Mouse (Mus musculus): Measurements from ENCODE around the gene Mdfi.

Mdfi gene

DNA sequence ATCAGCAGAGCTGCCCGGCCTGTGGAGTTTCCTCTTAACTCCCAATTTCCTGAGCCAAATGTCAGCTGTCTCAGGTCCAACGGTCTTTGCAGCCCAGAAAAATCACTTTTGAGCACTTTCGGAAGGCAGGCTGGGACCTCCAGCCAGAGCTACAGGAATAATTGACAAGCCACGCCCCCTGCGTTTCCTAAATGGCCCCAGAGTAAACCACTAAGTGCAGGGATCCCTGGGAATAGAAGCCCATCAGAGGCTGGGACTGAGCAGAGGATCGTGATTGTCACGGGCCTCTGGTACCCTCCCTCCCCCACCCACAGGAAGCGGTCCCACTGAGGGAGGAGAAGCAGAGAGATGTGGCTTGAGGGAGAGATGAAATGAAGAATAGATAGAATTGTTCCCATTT lies 31.7 kb downstream of the Mdfi start:
- no peak for DNase-seq (ENCODE audit: low read depth, low spot score)

DNA sequence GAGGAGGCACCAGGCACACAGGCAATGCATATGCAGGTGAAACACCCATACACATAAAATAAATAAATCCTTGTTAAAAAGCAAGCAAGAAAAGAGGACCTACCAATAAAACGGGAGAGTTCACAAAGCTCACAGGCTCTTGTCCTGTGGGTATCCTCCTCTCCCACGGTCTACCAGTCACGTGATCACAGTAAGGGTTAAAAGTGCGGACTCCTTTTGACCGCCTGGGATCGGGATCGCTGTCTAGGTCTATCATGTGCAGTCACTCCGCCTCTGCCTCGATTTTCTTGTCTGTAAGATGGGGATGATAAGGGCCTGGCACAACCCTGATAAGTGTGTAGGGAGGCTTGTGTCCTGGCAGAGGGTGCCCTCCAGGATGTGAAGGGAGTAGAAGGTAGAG lies 37.1 kb downstream of the Mdfi start:
- no peak for DNase-seq (ENCODE audit: low read depth, low spot score)

DNA sequence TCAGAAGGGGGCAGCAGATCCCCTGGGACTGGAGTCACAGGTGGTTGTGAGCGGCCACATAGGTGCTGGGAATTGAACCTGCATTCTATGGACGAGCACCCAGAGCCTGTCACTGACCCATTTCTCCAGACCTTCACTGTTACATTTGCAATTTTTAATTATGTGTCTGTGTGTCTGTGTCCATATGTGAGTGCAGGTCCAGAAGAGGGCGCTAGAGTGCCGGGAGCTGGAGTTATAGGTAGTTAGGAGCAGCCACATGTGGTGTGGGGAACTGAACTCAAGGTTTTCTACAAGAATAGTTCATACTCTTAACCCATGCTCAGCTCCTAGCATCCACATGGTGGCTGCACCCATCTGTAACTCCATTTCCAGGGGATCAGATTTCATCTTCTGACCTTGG lies 37.5 kb downstream of the Mdfi start:
- DNase-seq (ENCODE audit: low read depth, low spot score), result no peak

DNA sequence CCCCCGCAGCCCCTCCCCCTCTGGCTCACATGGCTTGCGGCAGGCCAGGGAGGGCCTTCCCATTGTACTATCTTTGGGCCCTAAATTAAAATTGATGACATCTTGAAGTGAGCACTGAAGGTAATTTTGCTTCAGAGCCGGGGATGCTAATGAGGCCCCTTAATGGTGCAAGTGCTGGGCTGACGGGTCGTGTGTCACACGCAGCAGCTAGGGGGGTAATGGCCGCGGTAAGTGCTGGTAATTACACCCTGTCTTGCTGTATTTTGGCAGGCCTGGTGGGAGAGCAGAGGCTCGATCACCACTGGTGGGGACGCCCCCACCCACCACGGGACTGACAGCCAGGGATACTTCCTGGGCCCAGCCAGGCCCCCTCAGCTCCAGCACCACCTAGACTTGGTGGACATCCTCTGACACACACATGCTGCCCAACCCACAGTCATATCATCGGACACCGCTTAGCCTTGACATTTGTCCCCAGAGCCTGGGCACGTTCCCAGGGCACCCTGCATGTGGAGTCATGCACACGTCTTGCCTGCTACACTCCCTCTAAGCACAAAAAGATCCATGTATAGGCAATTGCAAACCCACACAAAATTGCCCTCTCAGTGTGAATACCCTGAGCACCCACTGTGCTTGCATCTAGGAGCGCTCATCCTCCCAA lies 38.2 kb downstream of the Mdfi start:
- DNase-seq (ENCODE audit: low read depth, low spot score), result no peak

DNA sequence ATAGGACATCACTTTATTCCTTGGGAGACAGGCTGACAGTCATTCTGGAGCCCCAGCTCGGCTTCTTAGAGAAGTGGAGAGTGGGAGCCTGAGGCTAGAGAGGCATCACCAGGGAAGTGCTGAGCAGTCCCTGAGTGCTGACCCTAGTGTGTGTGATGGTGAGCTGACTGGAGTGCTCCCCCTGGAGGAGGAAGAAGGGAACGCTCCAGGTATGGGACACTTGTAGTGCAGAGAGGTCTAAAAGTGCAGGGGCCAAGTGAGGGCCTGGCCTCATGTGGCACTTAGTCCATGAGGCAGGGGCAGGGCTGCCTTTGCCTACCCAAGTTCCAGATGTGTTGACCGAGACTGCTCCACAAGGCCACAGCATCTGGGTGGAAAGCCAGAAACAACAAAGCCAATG lies 39.0 kb downstream of the Mdfi start:
- DNase-seq (ENCODE audit: low read depth, low spot score), result peak; percentile 82

DNA sequence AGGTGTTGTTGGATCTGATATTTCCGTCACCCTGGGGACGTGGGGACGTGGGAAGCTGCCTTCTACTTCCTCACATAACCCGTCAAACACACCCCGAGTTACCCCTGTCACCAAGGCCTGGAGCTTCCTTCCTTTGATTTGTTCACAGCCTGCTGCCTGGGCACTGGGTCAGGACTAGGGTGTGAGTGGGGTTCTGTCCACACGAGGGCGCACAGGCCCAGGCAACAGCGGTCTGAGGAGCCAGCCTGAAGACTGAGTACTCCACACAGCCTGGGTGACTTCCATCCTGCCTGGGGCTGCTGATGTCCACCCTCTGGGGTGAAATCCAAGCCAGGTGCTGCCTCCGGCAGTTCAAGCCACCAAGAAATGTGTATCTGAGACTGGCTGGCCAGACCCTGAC lies 41.1 kb downstream of the Mdfi start:
- DNase-seq (ENCODE audit: low read depth, low spot score), result peak; percentile 89

DNA sequence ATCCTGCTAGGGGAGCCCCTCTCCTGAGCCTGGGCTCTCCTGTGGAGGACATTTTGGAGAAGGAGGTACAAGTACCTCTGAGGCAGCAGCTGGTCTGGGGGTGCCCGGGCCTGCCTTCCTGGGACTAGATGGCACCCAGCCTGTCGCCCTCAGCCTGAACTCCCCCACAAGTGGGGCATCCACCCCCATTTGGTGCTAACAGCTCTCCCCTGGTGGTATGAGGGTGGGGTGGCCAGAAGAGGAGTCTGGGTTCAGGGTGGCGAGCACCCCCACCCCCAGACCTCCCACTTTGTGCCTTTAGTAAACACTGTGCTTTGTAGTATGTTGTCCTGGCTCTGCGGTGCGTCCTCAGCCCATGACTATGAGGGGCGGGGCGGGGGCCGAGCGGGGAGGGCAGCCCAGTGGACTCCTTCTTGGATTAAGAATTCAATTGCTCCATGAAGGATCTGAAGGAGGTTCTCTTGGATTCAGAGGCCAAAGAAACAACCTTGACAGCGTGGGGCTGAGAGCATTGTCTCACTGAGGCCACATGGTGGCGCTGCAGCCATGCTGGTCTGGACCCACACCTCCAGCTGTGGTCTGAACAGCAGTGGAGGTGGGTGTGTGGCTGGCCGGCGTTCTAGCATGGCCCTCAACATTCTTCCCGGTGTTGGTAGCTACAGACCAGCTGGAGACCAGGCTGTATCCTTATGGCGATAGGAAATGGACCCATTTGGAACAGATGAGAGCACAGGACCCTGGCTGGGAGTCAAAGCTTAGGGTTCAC lies 42.2 kb downstream of the Mdfi start:
- peak; percentile 92 for DNase-seq (ENCODE audit: low read depth, low spot score)

DNA sequence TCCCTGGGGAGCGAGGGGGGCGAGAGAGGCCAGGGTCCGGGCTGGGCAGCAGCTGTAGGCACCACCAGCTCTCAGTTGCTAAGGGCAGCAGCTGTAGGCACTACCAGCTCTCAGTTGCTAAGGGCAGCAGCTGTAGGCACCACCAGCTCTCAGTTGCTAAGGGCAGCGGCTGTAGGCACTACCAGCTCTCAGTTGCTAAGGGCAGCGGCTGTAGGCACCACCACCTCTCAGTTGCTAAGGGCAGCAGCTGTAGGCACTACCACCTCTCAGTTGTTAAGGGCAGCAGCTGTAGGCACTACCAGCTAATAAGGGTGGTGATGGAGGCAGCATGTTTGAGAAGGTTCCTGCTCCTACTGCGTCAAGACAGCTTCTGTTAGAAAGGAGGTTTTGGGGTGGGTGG lies 45.5 kb downstream of the Mdfi start:
- no peak for DNase-seq (ENCODE audit: low read depth, low spot score)

DNA sequence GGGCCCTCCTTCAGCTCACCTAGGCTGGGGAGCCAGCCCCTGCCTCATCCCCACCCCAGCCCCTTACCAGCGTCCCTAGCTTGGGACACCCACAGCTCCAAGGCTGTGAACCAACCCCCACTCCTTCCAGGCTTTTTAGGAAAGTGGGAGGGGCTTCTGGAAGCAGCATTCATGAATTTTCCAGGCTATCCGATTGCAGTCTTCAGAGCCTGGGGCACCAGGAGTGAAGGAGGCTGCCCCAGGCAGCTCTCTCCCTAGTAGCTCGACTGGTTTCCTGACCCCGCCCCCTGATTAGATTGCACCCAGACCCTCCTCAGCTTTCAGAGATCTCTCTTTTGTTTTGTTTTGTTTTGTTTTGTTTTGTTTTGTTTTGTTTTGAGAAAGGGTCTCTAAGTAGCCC lies 46.2 kb downstream of the Mdfi start:
- peak; percentile 56 for DNase-seq (ENCODE audit: low read depth, low spot score)

DNA sequence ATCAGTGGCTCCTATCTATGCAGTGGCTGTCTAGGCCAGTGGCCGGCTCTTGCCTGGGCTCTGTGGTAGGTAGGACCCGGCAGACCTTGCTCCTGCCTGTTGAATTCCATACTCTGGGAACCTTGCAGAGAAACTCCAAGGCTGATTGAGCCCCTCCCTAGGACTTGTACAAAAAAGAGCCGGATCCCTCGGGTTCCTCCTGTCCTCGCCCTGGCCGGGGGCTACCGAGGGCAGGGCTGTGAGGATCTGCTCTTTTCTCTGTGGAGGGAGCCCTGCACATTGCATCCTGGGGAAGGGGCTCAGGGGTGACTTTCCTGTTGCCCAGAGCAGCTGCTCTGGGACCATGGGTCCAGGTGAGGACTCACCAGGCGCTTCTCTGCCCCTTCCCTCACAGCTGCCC lies 46.9 kb downstream of the Mdfi start:
- DNase-seq (ENCODE audit: low read depth, low spot score), result no peak

DNA sequence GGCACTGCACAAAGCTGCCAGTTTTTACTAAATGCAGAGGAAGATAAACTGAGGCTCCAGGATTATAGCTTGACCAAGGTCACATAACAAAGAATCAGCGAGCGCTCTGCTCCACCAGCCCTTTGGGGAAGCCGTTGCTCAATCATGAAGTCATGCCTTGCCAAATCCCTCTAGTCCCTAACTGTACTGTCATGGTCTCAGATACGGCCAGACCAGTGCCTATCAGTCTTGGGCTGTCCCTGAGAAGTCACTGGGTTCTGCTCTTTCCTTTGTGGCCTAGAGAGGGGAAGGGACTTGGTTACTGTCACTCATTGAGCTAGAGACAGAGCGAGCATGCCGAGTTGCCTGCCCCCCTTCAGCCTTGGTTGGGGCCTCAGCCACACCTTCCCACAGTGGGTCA lies 50.1 kb downstream of the Mdfi start:
- no peak for DNase-seq (ENCODE audit: low read depth, low spot score)

DNA sequence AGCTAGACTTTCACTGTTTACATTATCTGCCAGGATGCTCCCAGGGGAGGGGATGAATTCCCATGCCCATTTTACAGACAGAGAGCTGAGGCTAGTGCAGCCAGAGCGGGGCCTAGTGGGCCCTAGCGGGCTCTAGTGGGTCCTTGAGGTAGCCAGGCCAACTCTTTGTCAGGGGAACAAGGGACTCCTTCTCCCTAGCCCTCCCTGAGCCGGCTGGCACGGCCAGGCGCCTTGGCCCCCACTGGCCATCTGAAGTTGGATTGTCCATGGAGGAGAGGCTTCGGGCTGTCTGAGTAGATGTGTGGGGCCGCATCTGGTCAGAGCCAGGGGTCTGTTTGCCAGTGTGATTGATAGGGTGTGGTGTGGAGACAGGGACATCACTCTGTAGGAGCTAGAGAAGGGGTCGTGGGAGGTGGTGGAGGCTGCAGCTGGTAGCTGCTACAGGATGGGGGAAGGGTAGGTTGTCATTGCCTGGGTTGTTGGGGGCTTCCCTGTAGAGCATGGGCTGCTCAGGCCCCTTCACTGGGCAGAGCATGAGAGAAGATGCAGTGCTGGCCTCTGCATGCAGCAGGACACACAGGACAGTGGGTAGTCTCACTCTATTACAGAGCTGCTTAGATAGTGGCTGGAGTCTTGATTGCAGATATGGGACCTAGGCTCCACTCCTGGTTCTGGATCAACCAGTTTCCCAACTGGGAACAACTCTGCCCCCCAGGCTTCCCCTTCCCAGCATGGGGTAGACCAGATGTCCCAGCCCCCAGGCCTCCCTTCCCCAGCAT lies 50.9 kb downstream of the Mdfi start:
- no peak for DNase-seq (ENCODE audit: low read depth, low spot score)

DNA sequence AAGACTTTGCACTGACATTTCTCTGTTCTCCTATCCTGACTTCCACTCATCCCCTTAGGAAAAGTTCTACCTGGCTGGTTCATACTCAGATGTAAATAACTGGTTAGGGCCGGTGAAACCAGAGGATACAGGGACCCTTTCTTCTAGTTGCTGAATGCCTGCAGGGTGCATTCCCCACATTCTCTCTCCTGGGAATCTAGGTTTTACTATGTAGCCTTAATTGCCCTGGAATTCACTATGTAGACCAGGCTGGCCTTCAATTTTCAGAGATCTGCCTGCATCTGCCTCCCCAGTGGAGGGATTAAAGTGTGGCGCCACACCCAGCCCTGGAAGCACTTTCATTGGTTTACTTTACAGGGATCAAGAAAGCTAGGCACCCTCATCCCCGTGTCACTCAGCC lies 52.0 kb downstream of the Mdfi start:
- no peak for DNase-seq (ENCODE audit: low read depth, low spot score)

DNA sequence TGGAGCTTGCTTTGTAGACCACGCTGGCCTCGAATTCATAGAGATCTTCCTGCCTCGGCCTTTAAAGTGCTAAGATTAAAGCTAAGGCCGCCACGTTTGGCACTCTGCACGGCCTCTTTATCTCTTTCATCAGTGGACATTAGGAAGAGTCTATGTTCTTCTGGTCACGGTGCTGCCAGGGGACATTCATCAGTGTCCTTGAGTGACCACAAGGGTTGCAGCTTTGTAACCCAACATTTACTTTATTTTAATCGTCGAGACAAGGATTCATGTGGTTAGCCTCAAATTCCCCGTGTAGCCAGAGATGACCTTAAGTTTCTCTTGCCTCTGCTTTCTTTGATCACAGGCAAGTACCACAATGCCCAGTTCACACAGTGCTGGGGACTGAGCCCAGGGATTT lies 54.0 kb downstream of the Mdfi start:
- no peak for DNase-seq (ENCODE audit: low read depth, low spot score)

DNA sequence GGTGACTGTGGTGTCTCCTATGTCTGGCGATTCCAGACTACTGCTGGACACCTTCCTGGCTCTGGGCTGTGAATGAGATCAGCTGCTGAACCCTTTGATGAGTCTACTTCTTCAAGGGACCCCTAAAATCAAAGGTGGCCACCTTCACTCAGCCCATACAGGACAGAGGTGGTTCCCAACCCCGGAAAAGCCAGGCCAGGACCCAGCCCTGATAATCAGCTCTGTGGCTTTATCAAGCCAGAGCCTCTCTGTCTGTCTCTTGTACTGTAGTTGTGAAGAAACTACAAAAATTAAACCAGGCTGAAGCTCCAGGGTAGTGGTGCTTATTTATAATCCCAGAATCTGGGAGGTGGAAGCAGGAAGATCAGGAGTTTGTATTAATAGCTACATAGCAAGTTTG lies 57.4 kb downstream of the Mdfi start:
- no peak for DNase-seq (ENCODE audit: low read depth, low spot score)

DNA sequence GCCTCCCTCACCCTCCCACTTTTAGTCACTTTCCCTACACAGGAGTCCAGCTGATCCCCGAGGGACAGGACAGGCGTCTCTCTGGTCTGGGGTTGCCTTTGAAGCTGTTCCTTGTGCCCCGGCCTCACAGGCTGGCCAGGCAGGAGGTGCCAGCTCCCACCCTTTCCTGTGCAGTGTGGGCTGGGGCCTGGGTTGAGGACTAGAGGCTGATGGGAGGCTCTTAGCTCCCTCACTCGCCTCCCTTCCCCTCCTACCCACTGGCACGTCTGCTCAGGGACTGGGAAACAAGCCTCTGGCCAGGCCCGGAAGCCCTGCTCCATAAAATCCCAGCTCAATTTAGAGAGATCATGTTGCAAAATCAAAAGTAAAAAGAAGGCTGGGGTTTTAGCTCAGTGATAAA lies 60.9 kb downstream of the Mdfi start:
- no peak for DNase-seq (ENCODE audit: low read depth, low spot score)

DNA sequence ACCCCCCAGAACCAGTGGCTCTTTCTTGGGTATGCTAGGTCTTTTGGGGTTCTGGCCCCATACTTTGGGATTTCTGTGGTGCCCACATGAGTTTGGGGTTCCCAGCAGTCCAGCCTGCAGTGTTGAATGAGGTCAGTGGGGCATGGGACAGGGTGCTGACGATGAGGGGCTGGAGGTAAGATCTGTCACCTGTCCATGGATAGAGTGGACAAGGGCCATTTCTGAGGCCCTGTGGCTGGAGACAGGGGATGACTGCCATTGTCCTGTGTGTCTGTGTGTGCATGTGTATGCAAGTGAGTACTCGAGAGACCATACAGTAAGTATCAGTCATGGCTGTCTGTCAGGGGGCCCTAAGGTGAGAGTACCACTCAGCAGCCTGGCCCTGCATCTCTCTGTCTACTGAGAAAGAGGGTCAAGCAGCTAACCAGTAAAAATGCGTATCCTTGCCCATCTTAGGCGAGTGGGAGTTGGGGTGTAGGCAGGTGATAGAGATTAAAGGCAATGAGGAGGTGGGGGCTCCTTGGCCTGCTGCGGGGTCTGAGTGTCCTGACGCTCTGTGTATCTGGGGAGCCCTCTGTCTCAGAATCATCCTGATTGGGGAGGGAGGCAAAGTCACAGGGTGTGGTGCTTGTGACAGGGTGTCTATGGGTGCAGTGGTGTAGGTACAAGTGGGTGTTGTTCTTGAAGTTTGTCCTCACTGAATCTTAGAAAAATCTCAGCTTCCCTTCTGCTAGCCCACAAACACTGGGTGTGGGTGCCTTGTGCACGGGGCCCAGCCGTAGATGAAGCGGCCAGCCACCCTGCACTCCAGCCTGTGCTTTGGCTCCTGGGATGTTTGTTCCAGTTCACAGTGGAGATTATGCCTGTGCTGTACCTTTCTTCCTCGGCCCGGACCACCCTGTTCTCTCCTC lies 64.8 kb downstream of the Mdfi start:
- no peak for DNase-seq (ENCODE audit: low read depth, low spot score)

DNA sequence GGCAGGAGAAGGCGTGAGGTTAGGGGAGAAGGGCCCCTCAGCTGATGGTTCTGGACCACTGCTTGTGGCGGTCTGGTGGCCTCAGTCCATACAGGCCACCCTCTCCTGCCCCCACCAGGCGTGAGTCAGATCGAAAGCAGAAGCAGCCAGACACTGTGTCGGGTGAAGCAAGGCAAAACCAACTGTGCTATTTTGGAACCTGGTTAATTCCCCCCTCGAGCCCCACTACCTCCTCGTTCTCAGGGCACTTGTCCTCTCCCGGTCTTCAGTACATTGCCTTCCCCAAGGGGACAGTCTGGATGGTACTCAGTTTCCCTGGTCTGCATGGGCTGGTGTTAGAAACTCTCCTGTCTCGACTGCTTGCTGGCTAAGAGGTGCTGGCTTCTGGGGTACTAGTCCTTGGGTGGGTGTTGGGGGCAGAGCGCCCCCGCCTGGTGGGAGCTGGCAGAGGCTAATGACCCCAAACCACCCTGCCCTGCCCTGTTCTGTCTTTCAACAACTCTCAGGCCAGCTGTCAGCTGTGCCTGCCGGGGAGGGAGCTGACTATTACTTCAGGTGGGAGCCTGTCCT lies 65.7 kb downstream of the Mdfi start:
- no peak for DNase-seq (ENCODE audit: low read depth, low spot score)

DNA sequence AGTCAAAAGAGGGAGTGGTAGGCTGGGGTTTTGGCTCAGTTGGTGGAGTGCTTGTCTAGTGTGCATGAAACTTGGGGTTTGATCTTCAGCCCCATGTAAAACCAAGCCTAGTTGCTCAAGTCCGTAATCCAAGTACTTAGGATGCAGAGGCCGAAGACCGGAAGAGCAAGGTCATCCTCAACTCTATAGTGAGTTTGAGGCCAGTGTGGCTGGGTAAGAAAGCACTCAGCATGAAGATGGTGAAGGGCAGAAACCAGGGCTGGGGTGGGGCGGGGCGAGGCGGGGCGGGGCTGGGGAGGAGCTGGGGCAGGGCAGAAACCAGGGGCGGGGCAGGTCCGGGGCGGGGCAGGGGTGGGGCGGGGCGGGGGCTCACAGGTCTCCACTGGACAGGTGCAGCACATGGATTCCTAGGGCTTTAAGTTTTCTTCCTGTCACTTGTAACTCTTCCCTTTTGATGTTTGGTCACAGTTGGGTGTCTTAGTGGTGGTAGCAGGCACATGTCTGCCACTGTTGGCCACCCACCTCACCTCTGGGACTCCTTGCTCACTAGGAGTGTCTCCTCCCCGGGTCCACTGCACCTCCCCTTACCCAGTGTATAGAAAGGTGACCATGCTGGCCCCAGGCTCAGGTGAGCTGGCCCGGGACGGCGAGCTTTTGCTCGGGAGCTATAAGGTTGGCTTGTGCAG lies 66.9 kb downstream of the Mdfi start:
- DNase-seq (ENCODE audit: low read depth, low spot score), result no peak

DNA sequence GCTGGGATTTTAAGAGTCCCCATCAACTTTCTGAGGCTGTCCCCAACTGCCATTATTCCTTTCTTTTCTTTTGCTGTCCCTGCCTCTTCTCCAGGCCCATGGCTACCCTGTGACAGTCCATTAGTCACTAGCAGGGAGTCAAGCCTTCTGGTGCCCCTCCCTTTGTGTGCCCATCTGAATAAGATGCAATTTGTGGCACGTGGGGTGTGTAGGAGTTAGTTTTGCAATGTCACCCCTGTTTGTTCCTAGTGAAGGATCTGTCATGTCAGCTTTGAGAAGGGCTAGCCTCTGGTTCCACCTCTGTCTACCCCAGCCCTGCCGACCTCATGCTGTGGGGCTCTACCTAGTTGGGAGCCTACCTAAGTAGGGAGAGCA lies 67.4 kb downstream of the Mdfi start:
- DNase-seq (ENCODE audit: low read depth, low spot score), result no peak

Measured in mesoderm, embryonic 11.5 days (tissue).